Mouse (Mus musculus) heart, adult 9 months (tissue): ENCODE measurements around the gene Zzz3.

Experiments used
- DNase-seq, 2 experiments: peaks; one replicate each; pipeline ENCODE4 v3.0.0; 2022; ENCODE audit warnings: low spot score in 2 of 2

Gene Zzz3

GRCm38 (mm10) chr3:152395350-152396277 is at the start of gene Zzz3:
Gene Zzz3, plus strand, starts transcription at chr3:152395473.
- DNase-seq: peak; percentile 90 to 92

- peak; percentile 89 to 94 for DNase-seq
Measured at GRCm38 (mm10) chr3:152345732-152346632, 49.3 kb upstream of the Zzz3 start, which contains the start of gene Usp33. Gene Usp33, plus strand, starts transcription at chr3:152346478.

GRCm38 (mm10) chr3:152346633-152347141 is 48.6 kb upstream of the Zzz3 start:
- peak in 1 of 2 experiments; percentile 37 for DNase-seq

- DNase-seq: no peak
Measured at GRCm38 (mm10) chr3:152347227-152347626, 48.0 kb upstream of the Zzz3 start.

- DNase-seq: no peak
Measured at GRCm38 (mm10) chr3:152348011-152348830, 47.1 kb upstream of the Zzz3 start.

- no peak for DNase-seq
Measured at GRCm38 (mm10) chr3:152350431-152350830, 44.8 kb upstream of the Zzz3 start.

GRCm38 (mm10) chr3:152350966-152351365 is 44.3 kb upstream of the Zzz3 start:
- no peak for DNase-seq

- DNase-seq: no peak
Measured at GRCm38 (mm10) chr3:152352289-152352688, 43.0 kb upstream of the Zzz3 start.

- no peak for DNase-seq
Measured at GRCm38 (mm10) chr3:152353434-152354177, 41.7 kb upstream of the Zzz3 start.

- DNase-seq: peak in 1 of 2 experiments; percentile 5
Measured at GRCm38 (mm10) chr3:152355361-152355760, 39.9 kb upstream of the Zzz3 start.

GRCm38 (mm10) chr3:152356751-152357150 is 38.5 kb upstream of the Zzz3 start:
- no peak for DNase-seq

GRCm38 (mm10) chr3:152359151-152359550 is 36.1 kb upstream of the Zzz3 start:
- no peak for DNase-seq

- no peak for DNase-seq
Measured at GRCm38 (mm10) chr3:152364181-152364580, 31.1 kb upstream of the Zzz3 start.

- no peak for DNase-seq
Measured at GRCm38 (mm10) chr3:152376063-152376462, 19.2 kb upstream of the Zzz3 start.

GRCm38 (mm10) chr3:152384106-152384505 is 11.2 kb upstream of the Zzz3 start:
- no peak for DNase-seq

GRCm38 (mm10) chr3:152396278-152396987 is 1.2 kb downstream of the Zzz3 start:
- DNase-seq: peak; percentile 95 to 97

- DNase-seq: peak; percentile 15 to 16
Measured at GRCm38 (mm10) chr3:152396988-152397314, 1.7 kb downstream of the Zzz3 start.

GRCm38 (mm10) chr3:152397335-152397940 is 2.2 kb downstream of the Zzz3 start:
- DNase-seq: no peak

GRCm38 (mm10) chr3:152400441-152400840 is 5.2 kb downstream of the Zzz3 start:
- no peak for DNase-seq
